Mouse (Mus musculus): ENCODE measurements at regions not wholly inside any gene's neighbourhood (a gene's known extent, or its start where the extent isn't known, plus 50 kb on each side); places are given as distances from the start of the nearest gene placed in this dataset.
"Not testable (repeated sequence)": the region's sequence is repeated elsewhere in the genome, so short reads cannot be mapped to it uniquely, and the experiment has no call there.

DNA sequence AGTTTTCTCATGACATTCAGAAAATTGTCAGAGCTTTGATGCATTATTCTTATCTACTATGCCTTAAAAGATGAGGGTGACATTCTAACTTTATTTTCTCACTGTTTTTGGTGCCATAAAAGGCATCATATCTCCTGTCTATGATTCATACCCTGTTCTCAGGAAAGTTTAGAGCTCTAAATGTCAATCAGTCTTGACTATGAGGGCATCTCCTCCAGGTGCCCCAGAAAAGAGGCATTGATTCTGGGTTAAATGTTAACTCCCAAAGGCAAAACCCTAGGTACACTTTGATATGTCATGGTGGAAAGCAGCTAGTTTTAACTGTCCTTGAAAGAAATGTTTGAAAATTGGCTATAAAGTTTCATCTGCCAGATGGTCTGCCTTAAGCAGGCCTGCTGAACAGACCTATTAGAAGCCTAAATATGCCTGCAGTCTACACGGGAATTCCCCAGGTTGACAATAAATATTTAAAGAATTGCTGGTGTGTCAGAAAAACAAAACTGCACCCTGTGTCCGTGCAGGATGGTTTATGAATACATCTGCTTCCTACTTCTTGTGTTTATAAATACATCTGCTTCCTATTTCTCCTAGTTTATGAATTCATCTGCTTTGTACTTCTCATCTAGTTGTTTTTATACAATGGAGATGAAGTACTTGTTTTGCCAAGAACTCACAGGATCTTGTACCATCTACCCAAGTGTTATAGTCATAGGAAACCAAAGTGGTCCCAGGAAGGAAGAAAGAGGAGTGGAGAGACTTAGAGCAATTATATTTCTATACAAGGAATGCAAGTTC is 172.3 kb downstream of the Snca start:
- TF ChIP-seq CTCF (IDR thresholded peaks at IDR 0.05; ENCODE audit: low read depth): no peak
- no peak for TF ChIP-seq EP300 (optimal IDR thresholded peaks at IDR 0.05)
- ATAC-seq (ENCODE audit: low FRiP score, low TSS enrichment) (no peak), DNase-seq (ENCODE audit: low spot score) (no peak)
- H3K4me3 ChIP-seq (ENCODE audit: low read depth, low read length): no peak overlapping the region
- H3K9ac ChIP-seq (ENCODE audit: low read length): no peak overlapping the region
- no peak overlapping the region for H3K4me2 ChIP-seq (replicated peaks; ENCODE audit: low read depth)
- no peaks in the 10 kb centered on the region for H3K4me1 ChIP-seq (replicated peaks; ENCODE audit: control insufficient read depth, insufficient read depth)
- no peak overlapping the region for H3K27ac ChIP-seq (replicated peaks)
- H3K36me3 ChIP-seq (ENCODE audit: control insufficient read depth, insufficient read depth, low read length): no peaks in the 10 kb centered on the region
- 20% methylated on average over 2 of the region's 2 CpGs for WGBS
- H3K9me3 ChIP-seq (ENCODE audit: control insufficient read depth, low read length): no peaks in the 10 kb centered on the region
- H3K27me3 ChIP-seq (ENCODE audit: control insufficient read depth, insufficient read depth, low read length): no peaks in the 10 kb centered on the region

DNA sequence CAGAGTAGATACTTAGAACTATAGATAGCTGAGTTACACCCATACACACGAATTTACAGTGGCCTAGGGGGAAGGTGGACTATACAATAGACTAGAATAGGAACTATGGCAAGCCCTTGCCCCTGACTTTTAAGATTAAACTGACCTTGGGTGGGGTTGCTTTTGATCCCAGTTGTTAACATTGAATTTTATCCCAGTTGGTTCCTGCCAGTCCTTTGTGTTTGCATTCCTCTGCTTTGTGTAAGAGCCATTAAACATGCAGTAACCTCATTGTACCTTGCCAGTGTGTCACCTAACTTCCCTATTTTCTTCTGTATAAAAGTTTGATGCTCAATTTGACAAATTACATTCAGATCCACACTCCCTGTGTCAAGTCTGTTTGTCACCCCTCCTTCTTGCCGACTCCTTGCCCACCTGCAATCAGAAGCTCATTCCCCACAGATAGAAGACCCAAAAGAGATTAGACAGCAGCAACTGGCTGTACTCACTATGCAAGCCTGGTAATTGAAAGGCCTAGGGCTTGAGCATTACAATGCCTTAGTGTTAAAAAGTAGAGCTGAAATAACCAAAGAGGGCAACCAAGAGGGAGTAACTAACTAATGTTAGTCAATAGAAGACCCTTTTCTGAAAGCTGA is 182.6 kb downstream of the Snca start:
- ATAC-seq (ENCODE audit: low FRiP score, low TSS enrichment); H3K27ac ChIP-seq (replicated peaks); H3K4me1 ChIP-seq (replicated peaks; ENCODE audit: control insufficient read depth, insufficient read depth); H3K36me3 ChIP-seq (ENCODE audit: control insufficient read depth, insufficient read depth, low read length); H3K9ac ChIP-seq (ENCODE audit: low read length); H3K4me2 ChIP-seq (replicated peaks; ENCODE audit: low read depth); H3K4me3 ChIP-seq (ENCODE audit: low read depth, low read length); H3K27me3 ChIP-seq (ENCODE audit: control insufficient read depth, insufficient read depth, low read length); DNase-seq (ENCODE audit: low spot score); H3K9me3 ChIP-seq (ENCODE audit: control insufficient read depth, low read length): not testable (repeated sequence)
- WGBS: 37% methylated on average over 2 of the region's 2 CpGs

DNA sequence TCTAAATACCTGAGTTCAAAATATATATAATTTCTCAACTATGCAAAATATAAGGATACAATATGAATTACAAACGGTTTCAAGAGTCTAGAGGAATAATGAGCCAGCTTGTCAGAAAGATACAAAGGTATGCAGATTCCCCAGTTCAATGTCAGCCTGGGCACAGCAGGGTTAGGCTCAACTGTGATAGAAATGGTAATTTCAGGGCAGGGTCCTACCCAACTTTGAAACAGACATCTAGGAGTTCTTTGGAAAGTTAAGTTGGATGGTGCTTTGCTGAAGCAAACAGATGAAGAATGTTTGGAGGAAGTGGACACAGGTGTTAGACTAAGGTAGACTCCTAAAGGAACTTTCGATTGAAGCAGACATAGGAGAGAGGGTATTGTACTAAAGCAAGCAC is 187.4 kb downstream of the Snca start:
- H3K27ac ChIP-seq (replicated peaks): no peak overlapping the region
- H3K4me3 ChIP-seq (ENCODE audit: low read depth, low read length): no peak overlapping the region
- 60% methylated on average over 2 of the region's 2 CpGs for WGBS
- H3K36me3 ChIP-seq (ENCODE audit: control insufficient read depth, insufficient read depth, low read length): no peaks in the 10 kb centered on the region
- no peaks in the 10 kb centered on the region for H3K9me3 ChIP-seq (ENCODE audit: control insufficient read depth, low read length)
- no peaks in the 10 kb centered on the region for H3K27me3 ChIP-seq (ENCODE audit: control insufficient read depth, insufficient read depth, low read length)
- H3K4me2 ChIP-seq (replicated peaks; ENCODE audit: low read depth): no peak overlapping the region
- ATAC-seq (ENCODE audit: low FRiP score, low TSS enrichment) (no peak), DNase-seq (ENCODE audit: low spot score) (no peak)
- TF ChIP-seq EP300 (optimal IDR thresholded peaks at IDR 0.05) (no peak), CTCF (IDR thresholded peaks at IDR 0.05; ENCODE audit: low read depth) (no peak)
- no peak overlapping the region for H3K9ac ChIP-seq (ENCODE audit: low read length)
- H3K4me1 ChIP-seq (replicated peaks; ENCODE audit: control insufficient read depth, insufficient read depth): no peaks in the 10 kb centered on the region

DNA sequence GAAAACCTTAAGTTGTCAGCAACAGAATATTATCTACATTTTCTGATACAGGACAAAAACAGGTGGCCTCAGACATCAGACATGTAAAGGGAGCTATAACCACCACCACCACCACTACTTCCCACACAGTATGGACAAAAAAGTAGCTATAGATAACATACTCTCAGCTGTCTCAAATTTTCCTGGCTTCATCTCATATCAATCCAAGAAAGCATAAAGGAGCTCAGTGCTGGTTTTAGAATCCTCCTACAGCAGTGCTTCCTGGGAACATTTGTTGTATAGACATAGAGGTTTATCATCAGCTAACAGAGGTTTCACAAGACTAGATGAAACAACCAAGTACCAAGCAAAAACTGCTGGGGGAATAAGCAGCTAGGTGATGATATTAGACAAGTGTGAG is 213.3 kb downstream of the Snca start:
- H3K4me2 ChIP-seq (replicated peaks; ENCODE audit: low read depth): no peak overlapping the region
- H3K4me1 ChIP-seq (replicated peaks; ENCODE audit: control insufficient read depth, insufficient read depth): no peaks in the 10 kb centered on the region
- ATAC-seq (ENCODE audit: low FRiP score, low TSS enrichment) (no peak), DNase-seq (ENCODE audit: low spot score) (no peak)
- no peak overlapping the region for H3K27ac ChIP-seq (replicated peaks)
- H3K4me3 ChIP-seq (ENCODE audit: low read depth, low read length): no peak overlapping the region
- no peaks in the 10 kb centered on the region for H3K9me3 ChIP-seq (ENCODE audit: control insufficient read depth, low read length)
- no peak overlapping the region for H3K9ac ChIP-seq (ENCODE audit: low read length)
- no peaks in the 10 kb centered on the region for H3K27me3 ChIP-seq (ENCODE audit: control insufficient read depth, insufficient read depth, low read length)
- no peak for TF ChIP-seq EP300 (optimal IDR thresholded peaks at IDR 0.05)
- no peak for TF ChIP-seq CTCF (IDR thresholded peaks at IDR 0.05; ENCODE audit: low read depth)
- H3K36me3 ChIP-seq (ENCODE audit: control insufficient read depth, insufficient read depth, low read length): no peaks in the 10 kb centered on the region

DNA sequence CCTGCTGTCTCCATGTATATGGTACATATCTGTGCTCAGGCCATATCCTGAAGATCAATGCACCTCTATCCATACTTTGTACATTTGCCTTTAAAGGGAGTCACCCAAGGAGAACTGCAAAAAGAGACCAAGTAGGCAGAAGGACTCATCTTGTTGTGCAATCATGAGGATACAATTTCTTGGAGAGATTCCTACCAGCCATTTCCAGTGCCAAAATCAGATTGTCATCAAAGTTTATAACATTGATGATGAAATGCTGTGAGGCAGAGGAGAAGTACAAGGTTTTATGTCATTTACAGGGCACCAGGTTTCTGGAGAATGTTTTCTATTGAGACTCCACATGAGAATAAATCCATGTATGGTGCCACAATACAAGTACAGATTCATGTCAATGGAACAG is 229.5 kb downstream of the Snca start:
- no peak overlapping the region for H3K9ac ChIP-seq (ENCODE audit: low read length)
- H3K4me2 ChIP-seq (replicated peaks; ENCODE audit: low read depth): no peak overlapping the region
- no peaks in the 10 kb centered on the region for H3K9me3 ChIP-seq (ENCODE audit: control insufficient read depth, low read length)
- no peak for ATAC-seq (ENCODE audit: low FRiP score, low TSS enrichment)
- H3K4me1 ChIP-seq (replicated peaks; ENCODE audit: control insufficient read depth, insufficient read depth): no peaks in the 10 kb centered on the region
- H3K4me3 ChIP-seq (ENCODE audit: low read depth, low read length): no peak overlapping the region
- DNase-seq (ENCODE audit: low spot score): no peak
- no peaks in the 10 kb centered on the region for H3K27me3 ChIP-seq (ENCODE audit: control insufficient read depth, insufficient read depth, low read length)
- no peaks in the 10 kb centered on the region for H3K36me3 ChIP-seq (ENCODE audit: control insufficient read depth, insufficient read depth, low read length)
- no peak overlapping the region for H3K27ac ChIP-seq (replicated peaks)
- TF ChIP-seq EP300 (optimal IDR thresholded peaks at IDR 0.05) (no peak), CTCF (IDR thresholded peaks at IDR 0.05; ENCODE audit: low read depth) (no peak)

DNA sequence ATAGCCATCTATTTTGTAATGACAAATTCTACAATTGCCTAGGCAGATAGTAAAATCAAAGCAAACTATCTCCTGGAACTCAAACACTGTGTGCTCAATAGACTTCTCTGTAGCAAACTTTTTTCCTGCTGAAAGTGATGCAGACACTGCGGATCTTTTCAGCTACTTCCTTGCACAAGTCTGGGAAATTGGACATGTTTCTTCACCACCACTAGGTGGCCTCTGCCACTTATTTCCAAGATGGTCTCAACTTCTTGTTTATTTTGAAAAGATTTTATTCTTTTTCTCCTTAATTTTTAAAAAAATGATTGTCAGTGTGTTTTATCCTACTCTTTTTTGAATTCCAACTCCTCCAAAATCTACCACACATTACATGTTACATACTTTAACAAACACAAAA is 265.4 kb downstream of the Snca start:
- DNase-seq (ENCODE audit: low spot score): no peak
- no peak for ATAC-seq (ENCODE audit: low FRiP score, low TSS enrichment)
- WGBS: 64% methylated on average over 1 of the region's 1 CpGs

More for the DNA sequence above, 265.4 kb downstream of the Snca start:
- Histone ChIP-seq H3K4me1 (replicated peaks; ENCODE audit: control insufficient read depth, insufficient read depth) (no peaks in the 10 kb centered on the region), H3K9me3 (ENCODE audit: control insufficient read depth, low read length) (no peaks in the 10 kb centered on the region), H3K27me3 (ENCODE audit: control insufficient read depth, insufficient read depth, low read length) (no peaks in the 10 kb centered on the region), H3K4me3 (ENCODE audit: low read depth, low read length) (no peak overlapping the region), H3K27ac (replicated peaks) (no peak overlapping the region), H3K4me2 (replicated peaks; ENCODE audit: low read depth) (no peak overlapping the region), H3K9ac (ENCODE audit: low read length) (no peak overlapping the region), H3K36me3 (ENCODE audit: control insufficient read depth, insufficient read depth, low read length) (no peaks in the 10 kb centered on the region)
- TF ChIP-seq CTCF (IDR thresholded peaks at IDR 0.05; ENCODE audit: low read depth) (peak; percentile 63), EP300 (optimal IDR thresholded peaks at IDR 0.05) (no peak)

Data from stomach, postnatal 0 days (tissue).